Mouse (Mus musculus): ENCODE data around the gene Krt76. TPM values are rescaled to one million over a fixed set of nuclear protein-coding genes. Genes with fewer than 3 reads are reported as not detected.
A peak's percentile ranks its signal among the peaks of the same experiment; 100 is the strongest.

Gene Krt76
- total and polyA plus RNA-seq, 3 experiments: not detected

DNA sequence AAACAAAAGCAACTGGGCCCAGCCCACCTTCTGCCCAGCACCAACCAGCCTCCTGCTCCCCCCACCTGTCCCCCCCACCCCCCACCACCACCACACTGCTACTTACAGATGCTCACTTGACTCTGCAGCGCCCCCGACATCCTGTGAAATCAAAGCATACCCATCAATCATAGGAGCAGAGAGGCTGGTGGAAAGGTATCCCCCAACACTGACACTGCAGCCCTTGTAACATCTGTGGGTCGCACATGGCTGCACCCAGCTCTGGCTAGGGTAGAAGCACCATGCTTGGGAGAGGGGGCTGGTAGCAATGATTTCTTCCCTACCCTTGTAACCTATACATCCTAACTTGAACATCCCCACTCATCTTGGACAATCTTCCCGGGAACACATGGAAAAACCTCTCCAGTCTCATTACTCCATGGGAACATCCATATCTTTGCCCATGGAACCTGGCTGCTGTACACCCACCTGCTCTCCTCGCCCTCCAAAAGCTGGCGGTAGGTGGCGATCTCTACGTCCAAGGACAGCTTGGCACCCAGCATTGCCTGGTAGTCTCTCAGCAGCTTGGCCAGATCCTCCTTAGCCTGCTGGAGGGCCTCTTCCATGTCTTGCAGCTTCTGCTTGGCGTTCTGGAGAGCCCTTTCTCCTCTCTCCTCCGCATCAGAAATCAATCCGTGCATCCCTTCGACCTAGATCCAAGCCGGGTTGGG, 32.1 kb downstream of the Krt76 start:
- dilution Hi-C loops (cut with MboI; ENCODE audit: extremely low pct_ligation_motif_present, extremely low pct_unique_long_range_greater_than_20kb, low sequenced_read_pairs) (no loop called here), in situ Hi-C loops (cut with MboI; ENCODE audit: low pct_ligation_motif_present, low pct_unique_long_range_greater_than_20kb, low sequenced_read_pairs) (no loop called here)
- peaks cover 99% of the 10 kb centered on the region for H3K27me3 ChIP-seq (replicated peaks)
- no peaks in the 10 kb centered on the region for H3K36me3 ChIP-seq (replicated peaks in 1 of 2; ENCODE audit: control insufficient read depth in 1 of 2, insufficient read depth in 1 of 2, low read length in 1 of 2)
- H3K27ac ChIP-seq (ENCODE audit: insufficient read depth, low read depth): no peak overlapping the region
- peak overlapping the region; percentile 69 for H3K4me2 ChIP-seq (ENCODE audit: insufficient read depth, low read depth, poor library complexity, severe bottlenecking)
- no peak overlapping the region for H3K9ac ChIP-seq (ENCODE audit: insufficient read depth, low read depth)
- H3K79me2 ChIP-seq (replicated peaks; ENCODE audit: control insufficient read depth, extremely low read depth, insufficient read depth, poor library complexity, severe bottlenecking): no peaks in the 10 kb centered on the region
- DNase-seq (ENCODE audit: extremely low read depth): peak; percentile 9
- no peaks in the 10 kb centered on the region for H3K9me3 ChIP-seq (replicated peaks; ENCODE audit: low read length)
- no peak overlapping the region for H3K4me3 ChIP-seq (replicated peaks in 1 of 3; ENCODE audit: low read depth in 2 of 3, low read length in 2 of 3, poor library complexity in 1 of 3)
- TF ChIP-seq SMC3 (IDR thresholded peaks at IDR 0.05; ENCODE audit: low read depth, low read length) (peak; percentile 24; the same call in 1 of the 2 replicates), MXI1 (IDR thresholded peaks at IDR 0.05; ENCODE audit: low read depth, low read length) (no peak), RAD21 (IDR thresholded peaks at IDR 0.05; ENCODE audit: low read depth, low read length) (peak; percentile 3), CHD2 (IDR thresholded peaks at IDR 0.05; ENCODE audit: low read length) (no peak), MYC (IDR thresholded peaks at IDR 0.05; ENCODE audit: low read depth, low read length) (no peak), TBP (conservative IDR thresholded peaks at IDR 0.05; ENCODE audit: low read depth, low read length) (no peak), RCOR1 (conservative IDR thresholded peaks at IDR 0.05; ENCODE audit: low read depth, low read length) (no peak), PAX5 (IDR thresholded peaks at IDR 0.05; ENCODE audit: low read length) (no peak), MAFK (IDR thresholded peaks at IDR 0.05; ENCODE audit: insufficient replicate concordance, low read length) (no peak), CTCF (conservative IDR thresholded peaks at IDR 0.05 in 1 of 2, IDR thresholded peaks at IDR 0.05 in 1 of 2; ENCODE audit: low read depth in 2 of 2, low read length in 2 of 2) (peak in 1 of 2 experiments; percentile 42; a peak in 2 of 4 replicates)
- peaks cover 0 to 2% of the 10 kb centered on the region in 2 experiments; a peak in 1 of 4 replicates for H3K4me1 ChIP-seq (ENCODE audit: control insufficient read depth in 1 of 2, insufficient read depth in 2 of 2)

DNA sequence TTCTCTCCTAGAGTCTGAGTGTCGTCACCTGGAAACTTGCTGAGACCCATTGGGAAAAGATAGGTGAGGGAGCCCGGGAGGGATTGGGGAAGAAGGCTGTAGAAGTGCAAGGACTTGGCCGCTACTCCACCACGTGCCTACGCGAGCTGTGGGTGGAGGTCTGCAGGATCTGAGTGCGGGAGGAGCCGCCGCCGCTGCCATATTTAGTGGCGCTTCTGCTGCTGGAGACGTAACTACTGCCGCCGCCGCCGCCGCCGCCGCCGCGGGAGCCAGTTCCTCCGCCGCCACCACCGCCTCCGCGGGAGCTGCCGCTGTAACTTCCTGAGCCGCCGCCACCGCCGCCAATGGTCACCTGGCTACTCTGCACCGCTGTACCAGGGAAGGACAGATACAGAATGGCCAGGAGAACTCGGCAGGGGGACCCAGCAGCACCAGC, 33.0 kb downstream of the Krt76 start:
- Histone ChIP-seq H3K4me1 (ENCODE audit: control insufficient read depth in 1 of 2, insufficient read depth in 2 of 2) (peaks cover 0 to 2% of the 10 kb centered on the region in 2 experiments; a peak in 1 of 4 replicates), H3K9ac (ENCODE audit: insufficient read depth, low read depth) (0 out of 2 replicates have a peak overlapping the region, but pooled peaks have one; percentile 26), H3K4me3 (replicated peaks in 1 of 3; ENCODE audit: low read depth in 2 of 3, low read length in 2 of 3, poor library complexity in 1 of 3) (peak overlapping the region in 1 of 3 experiments; percentile 42), H3K4me2 (ENCODE audit: insufficient read depth, low read depth, poor library complexity, severe bottlenecking) (peak overlapping the region; percentile 69), H3K36me3 (replicated peaks in 1 of 2; ENCODE audit: control insufficient read depth in 1 of 2, insufficient read depth in 1 of 2, low read length in 1 of 2) (no peaks in the 10 kb centered on the region), H3K79me2 (replicated peaks; ENCODE audit: control insufficient read depth, extremely low read depth, insufficient read depth, poor library complexity, severe bottlenecking) (no peaks in the 10 kb centered on the region), H3K9me3 (replicated peaks; ENCODE audit: low read length) (no peaks in the 10 kb centered on the region), H3K27ac (ENCODE audit: insufficient read depth, low read depth) (no peak overlapping the region), H3K27me3 (replicated peaks) (peaks cover 99% of the 10 kb centered on the region)
- in situ Hi-C loops (cut with MboI; ENCODE audit: low pct_ligation_motif_present, low pct_unique_long_range_greater_than_20kb, low sequenced_read_pairs) (no loop called here), dilution Hi-C loops (cut with MboI; ENCODE audit: extremely low pct_ligation_motif_present, extremely low pct_unique_long_range_greater_than_20kb, low sequenced_read_pairs) (no loop called here)
- TF ChIP-seq CTCF (conservative IDR thresholded peaks at IDR 0.05 in 1 of 2, IDR thresholded peaks at IDR 0.05 in 1 of 2; ENCODE audit: low read depth in 2 of 2, low read length in 2 of 2) (no peak), ELF1 (IDR thresholded peaks at IDR 0.05; ENCODE audit: low read depth, low read length) (0 out of 2 replicates have a peak, but pooled peaks have one; percentile 14), SMC3 (IDR thresholded peaks at IDR 0.05; ENCODE audit: low read depth, low read length) (no peak)
- DNase-seq (ENCODE audit: extremely low read depth): no peak
